Mouse (Mus musculus): Measurements from ENCODE around the gene Irs2. TPM values are rescaled to one million over a fixed set of nuclear protein-coding genes. Genes with fewer than 3 reads are reported as not detected.

Gene Irs2
- total RNA-seq, 4 experiments from 2014 or later = 39.4 to 46.7 (median 43.6) TPM

GRCm38 (mm10) chr8:10953346-10954053 is 54.8 kb downstream of the Irs2 start:
- peak in 1 of 2 experiments; percentile 47 for DNase-seq (ENCODE audit: low spot score in 2 of 2)

GRCm38 (mm10) chr8:10952706-10953105 is 55.6 kb downstream of the Irs2 start:
- DNase-seq (ENCODE audit: low spot score in 2 of 2) = no peak

GRCm38 (mm10) chr8:10952235-10952634 is 56.0 kb downstream of the Irs2 start:
- no peak for DNase-seq (ENCODE audit: low spot score in 2 of 2)

DNA sequence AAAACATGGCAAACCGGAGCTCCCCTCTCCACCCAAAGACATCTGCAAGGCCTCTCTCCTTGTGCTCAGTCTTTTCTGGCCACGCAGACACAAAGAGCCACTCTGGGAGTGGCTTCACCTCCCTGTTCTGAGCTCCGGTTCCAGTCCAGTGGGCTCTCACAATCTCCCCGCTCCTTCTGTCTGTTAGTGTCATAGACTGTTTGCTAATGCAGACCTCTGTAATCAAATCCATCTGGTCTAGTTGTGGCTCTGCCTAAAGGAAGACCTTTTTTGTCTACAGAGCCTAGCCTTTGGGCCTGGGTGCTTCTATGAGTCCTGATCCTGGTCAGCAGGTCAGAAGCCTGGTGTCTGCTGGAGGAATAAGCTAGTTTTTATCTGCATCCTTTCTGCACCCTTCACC is 56.7 kb downstream of the Irs2 start:
- DNase-seq (ENCODE audit: low spot score in 2 of 2) = no peak

GRCm38 (mm10) chr8:10945939-10946740 is 62.1 kb downstream of the Irs2 start:
- DNase-seq (ENCODE audit: low spot score in 2 of 2) = peak; percentile 64 to 70

DNA sequence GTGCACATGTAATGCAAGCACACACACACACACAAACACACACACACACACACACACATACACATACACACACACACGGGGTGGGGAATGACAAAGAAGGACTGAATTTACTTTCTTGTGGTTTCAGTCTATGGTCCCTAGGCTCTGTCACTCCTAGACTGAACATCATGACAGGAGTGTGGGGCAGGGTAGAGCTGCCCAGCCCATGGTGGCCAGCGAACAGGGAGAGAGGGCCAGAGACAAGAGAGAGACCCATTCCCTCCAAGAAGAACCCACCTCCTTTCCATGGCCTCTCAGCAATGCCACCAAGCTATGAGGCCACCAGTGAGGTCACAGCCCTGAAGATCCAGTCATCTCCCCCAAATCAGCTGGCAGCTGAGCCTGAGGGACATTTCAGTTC is 62.8 kb downstream of the Irs2 start:
- DNase-seq (ENCODE audit: low spot score in 2 of 2) = no peak

DNA sequence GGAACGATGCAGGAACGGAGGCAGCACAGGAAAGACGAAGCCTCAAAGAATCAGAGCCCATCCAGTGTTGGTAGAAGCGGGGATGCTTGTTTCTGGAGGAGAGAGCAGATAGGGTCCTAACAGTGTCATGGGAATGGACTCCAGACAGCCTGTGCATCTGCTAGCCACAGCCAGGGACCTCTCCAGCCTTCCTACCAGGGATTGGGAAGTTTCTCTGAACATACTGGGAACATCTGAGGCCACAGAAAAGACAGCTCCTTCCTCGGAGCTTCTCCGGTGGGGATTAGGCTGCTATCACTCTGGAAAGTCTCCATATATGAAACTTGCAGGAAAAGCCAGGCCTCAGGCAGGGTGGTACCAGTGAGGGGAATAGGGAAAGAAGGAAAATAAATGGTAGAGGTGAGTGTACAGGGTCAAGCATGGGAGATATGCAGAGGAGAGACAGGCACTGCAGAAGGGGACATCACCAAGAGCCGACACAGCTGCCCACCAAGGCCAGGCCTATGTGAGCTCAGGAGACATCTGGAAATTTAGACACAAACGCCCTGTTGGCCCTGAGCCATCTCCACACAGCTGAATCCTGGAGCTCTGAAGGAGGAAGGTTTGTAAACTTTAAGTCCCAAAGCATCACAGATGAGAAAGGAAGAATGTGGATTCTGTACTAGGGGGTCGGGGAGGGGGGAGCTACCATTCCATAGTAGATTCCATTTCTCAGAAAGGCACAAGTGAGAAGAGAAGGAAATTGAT is 64.8 kb downstream of the Irs2 start:
- DNase-seq (ENCODE audit: low spot score in 2 of 2) = no peak

DNA sequence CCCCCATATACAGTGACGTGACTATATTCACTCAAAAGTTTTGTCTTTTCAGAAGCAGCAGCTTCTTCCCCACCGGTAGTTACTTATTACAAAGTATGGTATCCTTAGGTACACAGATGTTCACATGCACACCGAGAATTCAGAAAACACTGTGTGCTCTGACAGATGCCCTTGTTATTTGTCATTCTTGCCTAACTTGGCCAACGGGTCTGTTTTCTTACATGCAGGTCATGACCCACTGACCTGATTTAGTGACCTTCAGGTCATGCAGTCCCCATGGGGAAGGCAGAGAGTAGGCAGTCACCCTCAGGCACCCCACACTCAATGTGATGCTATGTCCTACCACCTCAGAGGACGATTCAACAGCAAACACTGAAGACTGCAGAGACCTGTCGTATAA is 68.4 kb downstream of the Irs2 start:
- DNase-seq (ENCODE audit: low spot score in 2 of 2) = no peak

GRCm38 (mm10) chr8:10939210-10939782 is 69.0 kb downstream of the Irs2 start:
- no peak for DNase-seq (ENCODE audit: low spot score in 2 of 2)

- no peak for DNase-seq (ENCODE audit: low spot score in 2 of 2)
These were observed 70.0 kb downstream of the Irs2 start for GRCm38 (mm10) chr8:10938284-10938683.

GRCm38 (mm10) chr8:10936646-10937045 is 71.6 kb downstream of the Irs2 start:
- DNase-seq (ENCODE audit: low spot score in 2 of 2) = no peak

GRCm38 (mm10) chr8:10935231-10935630 is 73.0 kb downstream of the Irs2 start:
- no peak for DNase-seq (ENCODE audit: low spot score in 2 of 2)

Measured in left cerebral cortex, adult 8-10 months (tissue).